Mouse (Mus musculus) heart, embryonic 13.5 days (tissue): Measurements from ENCODE around the gene Ier3. TPM values are rescaled to one million over a fixed set of nuclear protein-coding genes. Genes with fewer than 3 reads are reported as not detected.

Experiments
- ATAC-seq: fragments of 200-750 bp; cut with Nextera tagmentation; 2 replicates; pipeline ENCODE4 v1.8.0; 2017; ENCODE audit warnings: moderate TSS enrichment; ENCODE audit not compliant: insufficient number of reproducible peaks, low FRiP score, low TSS enrichment; ENCODE audit errors: extremely low read depth
- H3K27ac ChIP-seq: fragments of 300-500 bp; sonication (generic); replicated peaks from 2 replicates; pipeline ENCODE4 v1.5.1; 2015; ENCODE audit warnings: moderate library complexity, mild to moderate bottlenecking, inconsistent platforms
- H3K27me3 ChIP-seq: fragments of 300-500 bp; sonication (generic); replicated peaks from 2 replicates; pipeline ENCODE4 v1.6.1; 2015; ENCODE audit warnings: mild to moderate bottlenecking, inconsistent platforms
- H3K36me3 ChIP-seq: fragments of 300-500 bp; sonication (generic); 2 replicates; pipeline ENCODE4 v1.6.1; 2015; ENCODE audit warnings: mild to moderate bottlenecking, inconsistent platforms
- H3K4me1 ChIP-seq: fragments of 300-500 bp; sonication (generic); 2 replicates; pipeline ENCODE4 v1.6.1; 2015; ENCODE audit warnings: inconsistent platforms
- H3K4me2 ChIP-seq: fragments of 300-500 bp; sonication (generic); 2 replicates; pipeline ENCODE4 v1.6.1; 2015; ENCODE audit warnings: inconsistent platforms, mild to moderate bottlenecking, moderate library complexity
- H3K4me3 ChIP-seq: fragments of 300-500 bp; sonication (generic); 2 replicates; pipeline ENCODE4 v1.5.1; 2015; ENCODE audit warnings: moderate library complexity, mild to moderate bottlenecking, inconsistent platforms
- H3K9ac ChIP-seq: fragments of 300-500 bp; sonication (generic); 2 replicates; pipeline ENCODE4 v1.6.1; 2015; ENCODE audit warnings: inconsistent platforms, mild to moderate bottlenecking, moderate library complexity
- H3K9me3 ChIP-seq: fragments of 300-500 bp; sonication (generic); 2 replicates; pipeline ENCODE4 v1.6.1; 2016; ENCODE audit warnings: inconsistent platforms
- WGBS: fragments of 180-500 bp; shearing (Covaris S2); methylation state at CpG from one replicate; pipeline ENCODE4 v1.1.7; 2015; ENCODE audit warnings: mixed read lengths; 5-methylcytosine and 5-hydroxymethylcytosine counted together
- polyA plus RNA-seq: library from polyadenylated mRNA; unstranded; fragments of >200 nt; fragmentation: Nextera tagmentation; extraction: Ambion mirVana; gene quantifications from 2 replicates; pipeline ENCODE4 v1.2.1, GENCODE M21; 2015

Ier3 gene
- polyA plus RNA-seq: 41.7 and 49.9 TPM in 2 replicates

- ATAC-seq: peak; percentile 11; the same call in 1 of the 2 replicates
- peak within 1 kb of the TSS; percentile 94 for H3K9ac ChIP-seq
- WGBS: under 1% methylated on average over 62 of the region's 62 CpGs
These were observed at the start of gene Ier3 for GRCm38 (mm10) chr17:35821439-35822430. TSS of gene Ier3 (plus strand) at chr17:35821684.

GRCm38 (mm10) chr17:35776811-35777609 lies 44.5 kb upstream of the Ier3 start:
- Histone ChIP-seq H3K27ac (peak overlapping the region; percentile 82), H3K27me3 (no peaks in the 10 kb centered on the region), H3K9me3 (no peaks in the 10 kb centered on the region), H3K36me3 (no peaks in the 10 kb centered on the region), H3K4me1 (peaks cover 43% of the 10 kb centered on the region), H3K9ac (peak overlapping the region; percentile 0; the same call in 1 of the 2 replicates), H3K4me3 (no peak overlapping the region), H3K4me2 (peak overlapping the region; percentile 27)
- WGBS: 33% methylated on average over 13 of the region's 13 CpGs
- no peak; the same call in 1 of the 2 replicates for ATAC-seq

More at GRCm38 (mm10) chr17:35821439-35822430, at the start of gene Ier3:
- H3K9me3 ChIP-seq: no peaks in the 10 kb centered on the region
- peaks cover 36% of the 10 kb centered on the region for H3K4me1 ChIP-seq
- peaks cover 23% of the 10 kb centered on the region for H3K36me3 ChIP-seq
- peak within 1 kb of the TSS; percentile 88 for H3K4me2 ChIP-seq
- H3K27ac ChIP-seq: peak within 1 kb of the TSS; percentile 89
- H3K4me3 ChIP-seq: peak within 1 kb of the TSS; percentile 87
- H3K27me3 ChIP-seq: no peaks in the 10 kb centered on the region

- Histone ChIP-seq H3K4me2 (no peak overlapping the region), H3K4me1 (peaks cover 46% of the 10 kb centered on the region), H3K4me3 (no peak overlapping the region), H3K27me3 (no peaks in the 10 kb centered on the region), H3K27ac (peak overlapping the region; percentile 36; the same call in 1 of the 2 replicates), H3K36me3 (no peaks in the 10 kb centered on the region), H3K9me3 (no peaks in the 10 kb centered on the region), H3K9ac (no peak overlapping the region)
- whole genome bisulfite sequencing: 59% methylated on average over 6 of the region's 6 CpGs
- no peak for ATAC-seq
These were observed 42.5 kb upstream of the Ier3 start for GRCm38 (mm10) chr17:35778965-35779364.

- Histone ChIP-seq H3K27me3 (no peaks in the 10 kb centered on the region), H3K4me2 (no peak overlapping the region), H3K9ac (no peak overlapping the region), H3K4me1 (peaks cover 52% of the 10 kb centered on the region), H3K9me3 (no peaks in the 10 kb centered on the region), H3K4me3 (no peak overlapping the region), H3K27ac (peak overlapping the region; percentile 36; the same call in 1 of the 2 replicates), H3K36me3 (no peaks in the 10 kb centered on the region)
- WGBS: 62% methylated on average over 10 of the region's 10 CpGs
- no peak for ATAC-seq
These were observed 41.8 kb upstream of the Ier3 start for GRCm38 (mm10) chr17:35779466-35780205.

- no peak overlapping the region for H3K27ac ChIP-seq
- H3K4me2 ChIP-seq: no peak overlapping the region
- no peaks in the 10 kb centered on the region for H3K9me3 ChIP-seq
- H3K36me3 ChIP-seq: no peaks in the 10 kb centered on the region
- no peaks in the 10 kb centered on the region for H3K27me3 ChIP-seq
- H3K4me1 ChIP-seq: peaks cover 58% of the 10 kb centered on the region
- no peak for ATAC-seq
- 85% methylated on average over 7 of the region's 7 CpGs for WGBS
- no peak overlapping the region for H3K4me3 ChIP-seq
- no peak overlapping the region for H3K9ac ChIP-seq
These were observed 41.1 kb upstream of the Ier3 start for GRCm38 (mm10) chr17:35780362-35780761.

- H3K9me3 ChIP-seq: no peaks in the 10 kb centered on the region
- no peaks in the 10 kb centered on the region for H3K36me3 ChIP-seq
- no peak overlapping the region for H3K4me2 ChIP-seq
- no peak overlapping the region for H3K4me3 ChIP-seq
- H3K4me1 ChIP-seq: peaks cover 55% of the 10 kb centered on the region
- WGBS: 70% methylated on average over 2 of the region's 2 CpGs
- no peak for ATAC-seq
- no peak overlapping the region for H3K9ac ChIP-seq
- no peak overlapping the region for H3K27ac ChIP-seq
- H3K27me3 ChIP-seq: no peaks in the 10 kb centered on the region
These were observed 39.1 kb upstream of the Ier3 start for GRCm38 (mm10) chr17:35782398-35782797.

GRCm38 (mm10) chr17:35782924-35783323 lies 38.6 kb upstream of the Ier3 start:
- H3K27me3 ChIP-seq: no peaks in the 10 kb centered on the region
- no peaks in the 10 kb centered on the region for H3K36me3 ChIP-seq
- no peaks in the 10 kb centered on the region for H3K9me3 ChIP-seq
- no peak overlapping the region for H3K4me3 ChIP-seq
- H3K4me1 ChIP-seq: peaks cover 50% of the 10 kb centered on the region
- ATAC-seq: no peak
- H3K4me2 ChIP-seq: no peak overlapping the region
- no peak overlapping the region for H3K27ac ChIP-seq
- no peak overlapping the region for H3K9ac ChIP-seq
- WGBS: 78% methylated on average over 5 of the region's 5 CpGs

- H3K9me3 ChIP-seq: no peaks in the 10 kb centered on the region
- peaks cover 42% of the 10 kb centered on the region for H3K4me1 ChIP-seq
- ATAC-seq: peak; percentile 70
- H3K27me3 ChIP-seq: no peaks in the 10 kb centered on the region
- H3K4me3 ChIP-seq: no peak overlapping the region
- 0 out of 2 replicates have a peak overlapping the region, but pooled peaks have one; percentile 29 for H3K9ac ChIP-seq
- WGBS: 60% methylated on average over 6 of the region's 6 CpGs
- H3K27ac ChIP-seq: peak overlapping the region; percentile 74
- no peaks in the 10 kb centered on the region for H3K36me3 ChIP-seq
- no peak overlapping the region for H3K4me2 ChIP-seq
These were observed 37.5 kb upstream of the Ier3 start for GRCm38 (mm10) chr17:35783944-35784343.

- peak overlapping the region; percentile 36 for H3K4me2 ChIP-seq
- H3K36me3 ChIP-seq: no peaks in the 10 kb centered on the region
- no peaks in the 10 kb centered on the region for H3K9me3 ChIP-seq
- H3K27me3 ChIP-seq: no peaks in the 10 kb centered on the region
- WGBS: 29% methylated on average over 4 of the region's 4 CpGs
- H3K4me3 ChIP-seq: no peak overlapping the region
- peak overlapping the region; percentile 74 for H3K27ac ChIP-seq
- H3K4me1 ChIP-seq: peaks cover 30% of the 10 kb centered on the region
- no peak overlapping the region for H3K9ac ChIP-seq
- ATAC-seq: no peak
These were observed 36.3 kb upstream of the Ier3 start for GRCm38 (mm10) chr17:35785140-35785539.

- no peak overlapping the region for H3K27ac ChIP-seq
- H3K4me2 ChIP-seq: no peak overlapping the region
- H3K4me1 ChIP-seq: peaks cover 30% of the 10 kb centered on the region
- no peaks in the 10 kb centered on the region for H3K36me3 ChIP-seq
- no peak for ATAC-seq
- no peak overlapping the region for H3K9ac ChIP-seq
- no peak overlapping the region for H3K4me3 ChIP-seq
- H3K27me3 ChIP-seq: no peaks in the 10 kb centered on the region
- no peaks in the 10 kb centered on the region for H3K9me3 ChIP-seq
These were observed 34.0 kb upstream of the Ier3 start for GRCm38 (mm10) chr17:35787493-35787892.
